In the genomic region with DNA sequence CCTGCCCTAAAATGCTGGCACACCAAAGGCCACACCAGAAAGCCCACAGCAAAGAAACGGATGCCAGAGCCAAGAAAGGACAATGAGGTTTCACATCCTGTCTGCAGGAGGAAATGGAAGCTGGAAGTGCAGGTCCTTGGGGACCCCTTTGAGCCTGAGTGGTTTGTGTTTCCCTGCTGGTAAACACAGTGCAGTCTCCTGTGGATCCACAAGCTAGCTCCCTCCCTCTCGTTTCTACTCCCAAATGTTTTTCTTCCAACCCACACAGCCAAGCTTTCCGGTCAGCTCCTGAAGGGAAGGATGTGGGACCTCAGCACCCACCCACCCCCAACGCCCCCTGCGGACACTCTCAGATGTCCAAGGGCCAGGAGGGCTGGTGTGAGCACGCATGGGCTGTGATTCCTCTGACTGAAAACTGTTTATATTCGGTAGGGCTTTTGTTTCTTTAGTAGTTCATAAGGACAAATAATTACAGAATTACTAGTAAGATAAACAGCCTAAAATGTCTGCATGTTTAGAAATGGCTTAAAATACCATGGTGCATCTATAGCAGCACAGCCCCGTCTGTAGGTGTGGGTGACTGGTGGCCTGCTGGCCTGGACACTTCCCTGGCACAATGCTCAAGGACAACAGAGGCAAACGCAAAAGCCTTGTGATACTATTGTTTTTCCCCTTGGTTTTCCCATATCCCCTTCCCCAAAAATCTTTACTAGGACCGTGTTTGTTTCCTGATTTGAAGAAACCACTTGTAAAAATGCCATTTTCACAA, we compare ENCODE assay signal across 9 mouse cellular contexts. TPM values are rescaled to one million over a fixed set of nuclear protein-coding genes. Genes with fewer than 3 reads are reported as not detected.
DNase-seq lines count a peak whose midpoint lies in the region; ATAC-seq and TF ChIP-seq lines count a peak whose summit lies in the region.
"Had no signal": no experiment of that assay in that cellular context is flagged by ENCODE, and none has a peak within 500 bp of the region (broad histone marks: within the 10 kb centered on the region; RNA-seq: fewer than 3 reads in every experiment).

No protein-coding gene starts in this region.

- no peaks in the 10 kb centered on the region for H3K27me3 ChIP-seq in kidney, adult 2 months (replicated peaks; ENCODE audit: control insufficient read depth, insufficient read depth, low read length)
- no peaks in the 10 kb centered on the region for H3K27me3 ChIP-seq in cerebellum, adult 2 months (ENCODE audit: control insufficient read depth, insufficient read depth, low read length)

- ATAC-seq in granulocyte monocyte progenitor cell, adult 5-6 weeks (replicated peaks; ENCODE audit: poor library complexity, severe bottlenecking): peak; percentile 60

- TF ChIP-seq POLR2A in kidney, adult 2 months (IDR thresholded peaks at IDR 0.05; ENCODE audit: low read depth, low read length): no peak
- no peak for TF ChIP-seq POLR2A in cerebellum, adult 2 months (IDR thresholded peaks at IDR 0.05; ENCODE audit: borderline replicate concordance, insufficient read depth, low read length)

- TF ChIP-seq CTCF in kidney, adult 2 months (conservative IDR thresholded peaks at IDR 0.05; ENCODE audit: insufficient read depth, insufficient read length, low read depth, low read length): no peak
- TF ChIP-seq CTCF in cerebellum, adult 2 months (IDR thresholded peaks at IDR 0.05; ENCODE audit: borderline replicate concordance, insufficient read depth, low read depth, low read length): no peak

- H3K27ac ChIP-seq in kidney, adult 2 months (ENCODE audit: insufficient read depth, low read depth, low read length): peak overlapping the region; percentile 83
- H3K27ac ChIP-seq in cerebellum, adult 2 months (ENCODE audit: insufficient read depth, low read length): no peak overlapping the region

- DNase-seq in adrenal gland, adult (ENCODE audit: inconsistent age in 2 of 2, low spot score in 1 of 2): peak; percentile 40 to 70
- no peak for DNase-seq in adrenal gland, adult 18-20 months (ENCODE audit: low spot score in 2 of 2)
- peak; percentile 35 to 44 for DNase-seq in adrenal gland, postnatal 36 days
- DNase-seq in kidney, adult 2 months: peak; percentile 86
- DNase-seq in lung, postnatal 25 days (ENCODE audit: low spot score): peak; percentile 37
- no peak for DNase-seq in cerebellum, adult 2 months
- no peak for DNase-seq in right cerebral cortex, adult 18-20 months

- WGBS in kidney, adult 2 months: 37% methylated on average over 10 of the region's 10 CpGs
- 55% methylated on average over 10 of the region's 10 CpGs for WGBS in cerebellum, adult 2 months

- no peaks in the 10 kb centered on the region for H3K36me3 ChIP-seq in kidney, adult 2 months (ENCODE audit: control insufficient read depth, insufficient read depth, low read length)

- no peak overlapping the region for H3K4me3 ChIP-seq in kidney, adult 2 months (ENCODE audit: insufficient read depth, low read depth, low read length)
- H3K4me3 ChIP-seq in cerebellum, adult 2 months (replicated peaks; ENCODE audit: insufficient read depth, low read depth, low read length): no peak overlapping the region
- H3K4me3 ChIP-seq: myocyte had no signal

- 0 out of 2 replicates have a peak, but pooled peaks cover 2% of the 10 kb centered on the region for H3K4me1 ChIP-seq in kidney, adult 2 months (ENCODE audit: control insufficient read depth, insufficient read depth, low read length)
- peaks cover 8% of the 10 kb centered on the region for H3K4me1 ChIP-seq in cerebellum, adult 2 months (ENCODE audit: control insufficient read depth, insufficient read depth, low read length)

RNA-seq across cellular contexts. Expression of a gene that starts 44.9 kb away (rescaled TPM):
- 10 to 100 TPM; 11.0 to 12.7 TPM for total RNA-seq in adrenal gland, adult 18-20 months (2021)
- total RNA-seq in adrenal gland, postnatal 36 days (2021): 10 to 100 TPM; 22.7 to 30.8 TPM
- 0.98 and 20.5 TPM in 2 replicates for total RNA-seq in granulocyte monocyte progenitor cell, adult 5-6 weeks (2014; fragmentation: Nextera tagmentation)
- 0.41 and 0.73 TPM in 2 replicates for total RNA-seq in granulocyte monocyte progenitor cell, adult 5-6 weeks (2017)
- 38.6 and 42.0 TPM in 2 replicates for polyA plus RNA-seq in kidney, adult 2 months (2012; rRNA removed)
- polyA plus RNA-seq in cerebellum, adult 2 months (2012; rRNA removed): 54.5 and 57.0 TPM in 2 replicates

Comparison
In these comparisons a context has a peak if more than half of its experiments do, and no peak if none do; other contexts are left out.
1. DNase-seq: peak in adrenal gland, adult (2 of 2), adrenal gland, postnatal 36 days (2 of 2), kidney, adult 2 months (single experiment) and lung, postnatal 25 days (single experiment); none in adrenal gland, adult 18-20 months (0 of 2), cerebellum, adult 2 months (0 of 2) and right cerebral cortex, adult 18-20 months (single experiment).